Mouse (Mus musculus) MEL (cell line): ENCODE measurements around the gene Dohh. TPM values are rescaled to one million over a fixed set of nuclear protein-coding genes. Genes with fewer than 3 reads are reported as not detected.

ENCODE experiments used
- DNase-seq: peaks from one replicate; pipeline ENCODE4 v3.0.0; 2011; ENCODE audit warnings: low read depth, low spot score
- H3K27ac ChIP-seq: 2 replicates; pipeline ENCODE4 v1.5.1; 2012; ENCODE audit warnings: low read depth, mild to moderate bottlenecking, control low read depth, low read length, moderate library complexity; ENCODE audit not compliant: control insufficient read depth
- H3K27me3 ChIP-seq, 2 experiments: fragments of 150-350 bp in 1 of 2; sonication (generic) in 1 of 2; 2 replicates each; pipeline ENCODE4 v1.6.1; 2012; ENCODE audit warnings: low read length in 2 of 2, mild to moderate bottlenecking in 2 of 2, improper control_type of control experiment in 1 of 2, moderate library complexity in 1 of 2; ENCODE audit not compliant: insufficient read depth in 2 of 2, control insufficient read depth in 1 of 2
- H3K36me3 ChIP-seq, 2 experiments: 2 replicates each; pipeline ENCODE4 v1.6.1; 2012 to 2014; ENCODE audit warnings: low read length in 2 of 2, improper control_type of control experiment in 1 of 2, inconsistent platforms in 1 of 2, mild to moderate bottlenecking in 1 of 2; ENCODE audit not compliant: insufficient read depth in 2 of 2, control insufficient read depth in 1 of 2
- H3K4me1 ChIP-seq, 2 experiments: fragments of 150-350 bp in 1 of 2; sonication (generic) in 1 of 2; 2 replicates each; pipeline ENCODE4 v1.6.1; 2012; ENCODE audit warnings: low read length in 2 of 2, improper control_type of control experiment in 1 of 2, mild to moderate bottlenecking in 1 of 2; ENCODE audit not compliant: insufficient read depth in 2 of 2, control insufficient read depth in 1 of 2
- H3K4me3 ChIP-seq, 2 experiments: fragments of 150-350 bp in 1 of 2; sonication (generic) in 1 of 2; 2 replicates each; pipeline ENCODE4 v1.5.1; 2012; ENCODE audit warnings: low read depth in 2 of 2, low read length in 2 of 2, mild to moderate bottlenecking in 2 of 2, moderate library complexity in 2 of 2, control low read depth in 1 of 2, improper control_type of control experiment in 1 of 2; ENCODE audit not compliant: control insufficient read depth in 1 of 2, insufficient read depth in 1 of 2
- H3K79me2 ChIP-seq: 2 replicates; pipeline ENCODE4 v1.6.1; 2012; ENCODE audit warnings: mild to moderate bottlenecking, low read length, moderate library complexity; ENCODE audit not compliant: control insufficient read depth, poor library complexity, insufficient read depth
- H3K9ac ChIP-seq: 2 replicates; pipeline ENCODE4 v1.6.1; 2012; ENCODE audit warnings: low read depth, mild to moderate bottlenecking, control low read depth, low read length, moderate library complexity; ENCODE audit not compliant: control insufficient read depth, poor library complexity, severe bottlenecking
- H3K9me3 ChIP-seq: fragments of 150-350 bp; sonication (generic); replicated peaks from 2 replicates; pipeline ENCODE4 v1.6.1; 2012; ENCODE audit warnings: mild to moderate bottlenecking, low read length, improper control_type of control experiment, moderate library complexity; ENCODE audit not compliant: insufficient read depth
- BHLHE40 ChIP-seq: IDR thresholded peaks from 2 replicates; pipeline ENCODE4 v1.6.1; 2012; ENCODE audit warnings: low read depth, mild to moderate bottlenecking, inconsistent platforms, low read length, improper control_type of control experiment, borderline replicate concordance
- CTCF ChIP-seq, 3 experiments: IDR thresholded peaks in 2 of 3; conservative IDR thresholded peaks in 1 of 3; 2 replicates each; pipeline ENCODE4 v1.5.1; 2011 to 2012; ENCODE audit warnings: low read length in 3 of 3, low read depth in 2 of 3, mild to moderate bottlenecking in 2 of 3, improper control_type of control experiment in 1 of 3, inconsistent platforms in 1 of 3, mixed read lengths in 1 of 3, moderate library complexity in 1 of 3; ENCODE audit not compliant: control insufficient read depth in 1 of 3, insufficient read depth in 1 of 3, poor library complexity in 1 of 3, severe bottlenecking in 1 of 3
- ELF1 ChIP-seq: IDR thresholded peaks from 2 replicates; pipeline ENCODE4 v1.6.1; 2014; ENCODE audit warnings: low read depth, mild to moderate bottlenecking, inconsistent platforms, low read length, improper control_type of control experiment, moderate library complexity
- JUND ChIP-seq: IDR thresholded peaks from 2 replicates; pipeline ENCODE4 v1.6.1; 2011; ENCODE audit warnings: low read depth, mild to moderate bottlenecking, improper control_type of control experiment, low read length
- KAT2A ChIP-seq: conservative IDR thresholded peaks from 2 replicates; pipeline ENCODE4 v1.6.1; 2012; ENCODE audit warnings: low read depth, low read length, improper control_type of control experiment, inconsistent platforms
- MAX ChIP-seq: IDR thresholded peaks from 2 replicates; pipeline ENCODE4 v1.6.1; 2011; ENCODE audit warnings: low read length, improper control_type of control experiment
- MEF2A ChIP-seq: IDR thresholded peaks from 2 replicates; pipeline ENCODE4 v1.6.1; 2014; ENCODE audit warnings: low read depth, mild to moderate bottlenecking, inconsistent platforms, low read length, improper control_type of control experiment; ENCODE audit not compliant: poor library complexity, insufficient replicate concordance, severe bottlenecking; ENCODE audit errors: extremely low read depth
- MYC ChIP-seq: IDR thresholded peaks from 2 replicates; pipeline ENCODE4 v1.6.1; 2011; ENCODE audit warnings: low read depth, mild to moderate bottlenecking, low read length, improper control_type of control experiment, moderate library complexity
- NRF1 ChIP-seq: IDR thresholded peaks from 2 replicates; pipeline ENCODE4 v1.6.1; 2014; ENCODE audit warnings: low read depth, mild to moderate bottlenecking, inconsistent platforms, low read length, improper control_type of control experiment, moderate library complexity; ENCODE audit not compliant: poor library complexity, insufficient read depth, severe bottlenecking
- POLR2AphosphoS2 ChIP-seq: IDR thresholded peaks from 2 replicates; pipeline ENCODE4 v1.6.1; 2011; ENCODE audit warnings: low read length, improper control_type of control experiment
- RAD21 ChIP-seq: IDR thresholded peaks from 2 replicates; pipeline ENCODE4 v1.6.1; 2011; ENCODE audit warnings: mild to moderate bottlenecking, low read depth, low read length, improper control_type of control experiment
- SIN3A ChIP-seq: IDR thresholded peaks from 2 replicates; pipeline ENCODE4 v1.6.1; 2012; ENCODE audit warnings: low read length, improper control_type of control experiment, inconsistent platforms
- SMC3 ChIP-seq: IDR thresholded peaks from 2 replicates; pipeline ENCODE4 v1.6.1; 2011; ENCODE audit warnings: low read depth, low read length, improper control_type of control experiment
- TAL1 ChIP-seq: IDR thresholded peaks from 2 replicates; pipeline ENCODE4 v1.6.1; 2012; ENCODE audit warnings: mild to moderate bottlenecking, inconsistent platforms, low read length, moderate library complexity, mixed read lengths
- UBTF ChIP-seq: IDR thresholded peaks from 2 replicates; pipeline ENCODE4 v1.6.1; 2012; ENCODE audit warnings: low read depth, mild to moderate bottlenecking, inconsistent platforms, low read length, improper control_type of control experiment, moderate library complexity, borderline replicate concordance; ENCODE audit not compliant: insufficient read depth
- USF1 ChIP-seq: IDR thresholded peaks from 2 replicates; pipeline ENCODE4 v1.6.1; 2014; ENCODE audit warnings: low read depth, mild to moderate bottlenecking, inconsistent platforms, low read length, improper control_type of control experiment, moderate library complexity
- ZC3H11A ChIP-seq: IDR thresholded peaks from 2 replicates; pipeline ENCODE4 v1.6.1; 2012; ENCODE audit warnings: low read depth, mild to moderate bottlenecking, inconsistent platforms, low read length, improper control_type of control experiment
- ZKSCAN1 ChIP-seq: IDR thresholded peaks from 2 replicates; pipeline ENCODE4 v1.6.1; 2012; ENCODE audit warnings: low read depth, mild to moderate bottlenecking, inconsistent platforms, low read length, improper control_type of control experiment, moderate library complexity
- polyA plus RNA-seq, 2 experiments: library from polyadenylated mRNA; stranded (reverse) in 1 of 2; unstranded in 1 of 2; fragments of >175 nt in 1 of 2; fragments of >200 nt in 1 of 2; gene quantifications; 2 replicates each; pipeline versions ENCODE4 v1.2.1 to v1.2.4; 2012; ENCODE audit warnings: low replicate concordance in 2 of 2, low read depth in 1 of 2; ENCODE audit not compliant: insufficient read length in 2 of 2, insufficient read depth in 1 of 2, missing spikeins in 1 of 2
- total RNA-seq: library from RNA; depleted of rRNA; stranded (reverse); fragments of 300-350 nt; gene quantifications from 2 replicates; pipeline ENCODE4 v1.2.3, GENCODE M21; 2012

Dohh gene
- total and polyA plus RNA-seq, 3 experiments, result 145 to 153 TPM; not detected in 1

DNA sequence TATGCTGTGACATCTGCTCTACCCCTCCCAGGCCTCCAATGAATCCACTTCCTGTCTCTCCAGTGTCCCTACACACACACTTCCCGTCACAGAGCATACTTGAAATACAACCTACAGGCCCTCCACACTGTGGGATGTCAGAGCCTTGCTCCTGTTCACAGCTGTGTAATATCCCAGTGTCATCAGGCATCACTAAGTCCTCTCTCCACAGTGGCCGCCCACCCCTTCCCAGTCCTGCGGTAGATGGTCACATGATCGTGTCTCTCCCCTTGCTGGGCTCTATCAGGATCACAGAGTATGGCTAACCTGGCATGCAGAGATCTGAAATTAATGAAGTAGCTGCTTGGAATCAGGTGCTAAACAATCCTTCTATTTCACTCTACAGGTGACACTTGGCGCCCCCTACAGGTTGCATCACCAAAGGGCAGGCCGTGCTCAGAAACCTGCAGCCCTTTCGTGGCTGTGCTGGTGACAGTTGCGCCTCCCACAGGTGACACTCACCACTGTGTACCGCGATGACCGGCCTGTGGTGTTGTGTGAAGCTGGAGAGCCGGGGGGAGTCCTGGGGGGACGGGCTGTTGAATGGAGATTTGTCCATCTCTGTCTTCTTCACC lies 21.5 kb downstream of the Dohh start:
- no peaks in the 10 kb centered on the region for H3K27me3 ChIP-seq
- peak; percentile 68 for DNase-seq

DNA sequence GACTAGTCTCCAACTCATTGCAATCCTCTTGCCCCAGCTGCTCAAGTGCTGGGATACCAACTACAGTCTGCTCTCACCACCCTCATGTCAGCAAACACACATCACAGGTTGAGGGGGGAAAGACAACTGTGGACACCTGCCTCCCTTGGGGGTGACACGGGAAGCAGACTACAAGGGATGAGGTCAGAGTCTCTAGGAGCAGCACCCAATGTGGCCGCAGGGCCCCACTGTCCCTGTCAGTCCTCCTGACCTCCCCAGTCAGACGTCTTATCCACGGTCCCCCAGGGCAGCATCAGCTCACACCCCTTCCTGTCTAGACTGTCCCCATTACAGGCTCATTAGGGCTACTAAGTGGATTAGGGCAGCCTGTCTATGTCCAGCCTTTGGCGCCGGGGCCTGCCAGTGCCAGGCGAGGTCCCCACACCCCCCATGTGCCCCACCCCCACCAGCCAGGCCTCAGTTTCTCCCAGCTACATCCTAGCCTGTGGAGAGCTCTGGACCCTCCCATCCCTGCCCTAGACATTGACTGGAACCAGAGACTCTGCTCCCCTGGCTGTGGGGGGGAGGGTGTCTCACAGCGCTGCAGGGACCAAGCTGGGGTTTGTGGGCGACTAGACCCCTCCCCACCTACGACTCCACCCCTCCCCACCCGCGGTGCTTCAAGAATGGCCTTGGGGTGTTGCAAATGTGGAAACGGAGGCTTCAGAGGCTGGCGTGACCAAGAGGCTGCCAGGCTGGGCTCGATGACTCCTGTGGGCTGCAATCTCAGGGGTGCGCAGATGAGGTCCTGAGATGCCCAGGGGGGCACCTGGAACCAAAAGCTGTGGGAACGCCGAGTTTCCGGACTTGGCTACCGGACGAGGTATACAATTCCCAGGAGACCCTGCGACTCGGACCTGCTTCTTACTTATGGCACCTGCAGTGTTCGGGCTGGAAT lies 22.5 kb downstream of the Dohh start:
- H3K4me3 ChIP-seq, result peak overlapping the region in 1 of 2 experiments; percentile 16; a peak in 1 of 4 replicates
- H3K27ac ChIP-seq, result peak overlapping the region; percentile 29; the same call in 1 of the 2 replicates
- no peaks in the 10 kb centered on the region for H3K9me3 ChIP-seq
- no peaks in the 10 kb centered on the region for H3K79me2 ChIP-seq
- H3K9ac ChIP-seq, result peak overlapping the region; percentile 21
- TF ChIP-seq MAX, result no peak
- TF ChIP-seq, all 39 proteins: peak for 0
- Histone ChIP-seq H3K27me3 (no peaks in the 10 kb centered on the region), H3K4me1 (peaks cover 3 to 29% of the 10 kb centered on the region in 2 experiments; a peak in 3 of 4 replicates), H3K36me3 (peaks cover 0 to 16% of the 10 kb centered on the region in 2 experiments; a peak in 2 of 4 replicates)
- DNase-seq, result no peak

More for the DNA sequence above, 21.5 kb downstream of the Dohh start:
- H3K79me2 ChIP-seq, result no peaks in the 10 kb centered on the region
- H3K36me3 ChIP-seq, result peaks cover 0 to 16% of the 10 kb centered on the region in 2 experiments; a peak in 2 of 4 replicates
- TF ChIP-seq SIN3A (no peak), BHLHE40 (no peak), TAL1 (no peak), UBTF (no peak), SMC3 (peak; percentile 37), RAD21 (peak; percentile 16), USF1 (0 out of 2 replicates have a peak, but pooled peaks have one; percentile 10), JUND (no peak), NRF1 (no peak), KAT2A (no peak), MYC (no peak), CTCF (IDR thresholded peaks at IDR 0.05 in 2 of 3, conservative IDR thresholded peaks at IDR 0.05 in 1 of 3; ENCODE audit: control insufficient read depth in 1 of 3, insufficient read depth in 1 of 3, low read depth in 2 of 3, low read length in 3 of 3, poor library complexity in 1 of 3, severe bottlenecking in 1 of 3) (peak; percentile 81 to 87 (median 85)), ELF1 (no peak), POLR2AphosphoS2 (no peak), ZC3H11A (no peak), MAX (no peak), ZKSCAN1 (no peak), MEF2A (no peak)
- peaks cover 3 to 29% of the 10 kb centered on the region in 2 experiments; a peak in 3 of 4 replicates for H3K4me1 ChIP-seq
- H3K27ac ChIP-seq, result no peak overlapping the region
- no peak overlapping the region for H3K4me3 ChIP-seq
- H3K9me3 ChIP-seq, result no peaks in the 10 kb centered on the region
- H3K9ac ChIP-seq, result no peak overlapping the region
